Mouse (Mus musculus): ENCODE data around the gene Rock2. TPM values are rescaled to one million over a fixed set of nuclear protein-coding genes. Genes with fewer than 3 reads are reported as not detected.

Gene Rock2
- polyA plus RNA-seq, 1 experiment, result 14.4 TPM

DNA sequence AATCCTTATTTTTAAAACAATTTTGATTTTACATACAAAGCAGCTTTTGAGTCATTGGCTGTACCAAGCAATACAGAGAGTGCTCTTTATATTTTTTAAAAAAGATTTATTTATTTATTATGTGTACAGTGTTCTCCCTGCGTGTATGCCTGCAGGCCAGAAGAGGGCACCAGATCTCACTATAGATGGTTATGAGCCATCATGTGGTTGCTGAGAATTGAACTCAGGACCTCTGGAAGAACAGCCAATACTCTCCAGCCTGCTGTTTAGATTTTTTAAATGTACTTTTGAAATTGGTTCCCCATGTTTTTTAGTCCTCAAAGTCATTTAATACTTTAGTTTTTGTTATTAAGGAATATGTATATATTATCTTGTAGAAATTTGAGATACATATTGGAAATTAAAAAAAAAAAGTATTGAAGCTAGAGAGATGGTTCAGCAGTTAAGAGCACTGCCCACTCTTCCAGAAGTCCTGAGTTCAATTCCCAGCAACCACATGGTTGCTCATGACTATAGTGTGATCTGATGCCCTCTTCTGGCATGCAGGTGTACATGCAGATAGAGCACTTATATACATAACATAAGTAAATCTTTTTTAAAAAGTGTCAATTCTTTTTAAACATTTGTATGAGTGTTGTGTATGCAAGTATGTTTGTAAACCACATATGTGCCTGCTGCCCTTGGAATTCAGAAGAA lies 13.4 kb downstream of the Rock2 start:
- peaks cover 100% of the 10 kb centered on the region for H3K79me2 ChIP-seq (ENCODE audit: control insufficient read depth, insufficient read depth)
- H3K36me3 ChIP-seq (ENCODE audit: control insufficient read depth, insufficient read depth), result no peaks in the 10 kb centered on the region
- H3ac ChIP-seq (ENCODE audit: control insufficient read depth, insufficient read length), result no peak overlapping the region
- no peak for TF ChIP-seq USF1 (IDR thresholded peaks at IDR 0.05; ENCODE audit: low read depth)
- TF ChIP-seq MYOD1 (IDR thresholded peaks at IDR 0.05; ENCODE audit: control insufficient read depth in 1 of 3, insufficient read length in 2 of 3, low read depth in 2 of 3), result no peak
- TF ChIP-seq SRF (IDR thresholded peaks at IDR 0.05; ENCODE audit: control insufficient read depth, insufficient read length, low read depth), result no peak
- no peak for TF ChIP-seq POLR2AphosphoS2 (IDR thresholded peaks at IDR 0.05; ENCODE audit: insufficient read length, low read depth)
- no peak for TF ChIP-seq CEBPB (IDR thresholded peaks at IDR 0.05; ENCODE audit: insufficient read depth, poor library complexity, severe bottlenecking)
- no peak for TF ChIP-seq TCF12 (IDR thresholded peaks at IDR 0.05; ENCODE audit: insufficient read depth, poor library complexity, severe bottlenecking)
- no peak for TF ChIP-seq MYOG (IDR thresholded peaks at IDR 0.05; ENCODE audit: control insufficient read depth in 1 of 3, insufficient read depth in 1 of 3, insufficient read length in 2 of 3, low read depth in 2 of 3)
- TF ChIP-seq MAX (IDR thresholded peaks at IDR 0.05; ENCODE audit: low read depth), result no peak
- no peak for TF ChIP-seq REST (IDR thresholded peaks at IDR 0.05; ENCODE audit: insufficient read depth, insufficient read length)
- no peak for TF ChIP-seq TCF3 (IDR thresholded peaks at IDR 0.05; ENCODE audit: insufficient read length, low read depth)
- TF ChIP-seq POLR2A (IDR thresholded peaks at IDR 0.05; ENCODE audit: insufficient read length, low read depth), result no peak
- TF ChIP-seq E2F4 (IDR thresholded peaks at IDR 0.05; ENCODE audit: insufficient read depth), result no peak
- no peaks in the 10 kb centered on the region for H3K27me3 ChIP-seq (ENCODE audit: control insufficient read depth, insufficient read depth, insufficient read length)
- H3K4me3 ChIP-seq, result no peak overlapping the region
- H3K4me2 ChIP-seq (ENCODE audit: low read depth), result no peak overlapping the region

- Histone ChIP-seq H3K27me3 (ENCODE audit: control insufficient read depth, insufficient read depth, insufficient read length) (no peaks in the 10 kb centered on the region), H3K4me2 (ENCODE audit: low read depth) (no peak overlapping the region), H3K4me3 (no peak overlapping the region), H3ac (ENCODE audit: control insufficient read depth, insufficient read length) (no peak overlapping the region), H3K79me2 (ENCODE audit: control insufficient read depth, insufficient read depth) (peaks cover 100% of the 10 kb centered on the region), H3K36me3 (ENCODE audit: control insufficient read depth, insufficient read depth) (no peaks in the 10 kb centered on the region)
- TF ChIP-seq TCF12 (IDR thresholded peaks at IDR 0.05; ENCODE audit: insufficient read depth, poor library complexity, severe bottlenecking) (no peak), CEBPB (IDR thresholded peaks at IDR 0.05; ENCODE audit: insufficient read depth, poor library complexity, severe bottlenecking) (no peak), MYOG (IDR thresholded peaks at IDR 0.05; ENCODE audit: control insufficient read depth in 1 of 3, insufficient read depth in 1 of 3, insufficient read length in 2 of 3, low read depth in 2 of 3) (no peak), POLR2AphosphoS2 (IDR thresholded peaks at IDR 0.05; ENCODE audit: insufficient read length, low read depth) (no peak), MAX (IDR thresholded peaks at IDR 0.05; ENCODE audit: low read depth) (no peak)
Observed at GRCm38 (mm10) chr12:16911524-16911923, 16.8 kb downstream of the Rock2 start.

DNA sequence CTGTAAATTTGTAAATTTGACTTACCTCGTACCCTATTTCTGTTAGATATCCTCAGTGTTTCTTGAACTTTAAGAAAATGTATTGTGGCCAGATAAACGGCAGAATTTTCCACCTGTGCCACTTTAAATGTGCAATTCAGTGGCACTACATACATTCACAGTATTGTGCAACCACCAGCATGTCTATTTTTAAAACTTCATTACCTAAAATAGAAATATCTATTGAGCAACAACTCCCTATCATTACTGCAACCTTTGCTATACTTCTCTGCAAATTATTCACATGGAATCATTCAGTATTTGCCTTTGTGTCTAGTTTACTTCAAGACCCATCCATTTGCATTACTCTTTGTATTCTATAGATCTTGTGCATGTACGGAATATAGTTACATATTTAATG lies 17.9 kb downstream of the Rock2 start:
- Histone ChIP-seq H3K79me2 (ENCODE audit: control insufficient read depth, insufficient read depth) (peaks cover 100% of the 10 kb centered on the region), H3K36me3 (ENCODE audit: control insufficient read depth, insufficient read depth) (no peaks in the 10 kb centered on the region), H3K4me3 (no peak overlapping the region), H3K4me2 (ENCODE audit: low read depth) (no peak overlapping the region), H3K27me3 (ENCODE audit: control insufficient read depth, insufficient read depth, insufficient read length) (no peaks in the 10 kb centered on the region), H3ac (ENCODE audit: control insufficient read depth, insufficient read length) (no peak overlapping the region)
- TF ChIP-seq CEBPB (IDR thresholded peaks at IDR 0.05; ENCODE audit: insufficient read depth, poor library complexity, severe bottlenecking) (peak; percentile 66), POLR2A (IDR thresholded peaks at IDR 0.05; ENCODE audit: insufficient read length, low read depth) (no peak)

DNA sequence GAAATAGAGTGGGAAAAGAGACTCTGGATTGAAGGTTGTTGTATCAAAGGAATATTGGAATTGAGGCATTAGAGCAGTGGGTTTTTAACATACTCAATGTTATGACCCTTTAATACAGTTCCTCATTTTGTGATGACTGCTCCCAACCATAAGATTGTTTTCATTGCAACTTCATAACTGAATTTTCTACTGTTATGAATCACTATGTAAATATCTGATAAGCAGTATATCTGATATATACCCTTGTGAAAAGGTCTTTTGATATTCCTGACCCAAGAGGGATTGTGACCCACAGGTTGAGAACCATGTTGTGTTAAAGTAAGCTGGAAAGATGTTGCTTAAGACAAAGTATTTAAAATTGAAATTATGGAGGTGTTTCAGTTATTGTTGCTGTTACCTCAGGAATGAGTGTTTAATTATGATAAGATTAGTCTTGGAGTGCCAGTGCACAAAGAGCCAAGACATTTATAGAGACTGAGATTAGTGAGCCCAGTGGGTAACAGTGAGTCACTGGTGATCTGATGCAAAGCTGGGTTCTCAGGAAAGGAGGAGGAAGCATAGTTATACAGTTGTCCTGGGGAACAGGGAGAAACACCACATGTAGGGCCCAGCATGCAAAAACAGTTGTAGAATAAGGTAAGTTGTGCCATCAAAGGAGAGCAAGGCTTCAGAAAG lies 25.6 kb downstream of the Rock2 start:
- Histone ChIP-seq H3K79me2 (ENCODE audit: control insufficient read depth, insufficient read depth) (peaks cover 95% of the 10 kb centered on the region), H3K4me3 (no peak overlapping the region), H3ac (ENCODE audit: control insufficient read depth, insufficient read length) (no peak overlapping the region), H3K4me2 (ENCODE audit: low read depth) (peak overlapping the region; percentile 54), H3K27me3 (ENCODE audit: control insufficient read depth, insufficient read depth, insufficient read length) (no peaks in the 10 kb centered on the region), H3K36me3 (ENCODE audit: control insufficient read depth, insufficient read depth) (no peaks in the 10 kb centered on the region)
- no peak for TF ChIP-seq POLR2A (IDR thresholded peaks at IDR 0.05; ENCODE audit: insufficient read length, low read depth)
- TF ChIP-seq CEBPB (IDR thresholded peaks at IDR 0.05; ENCODE audit: insufficient read depth, poor library complexity, severe bottlenecking), result peak; percentile 54; the same call in 1 of the 2 replicates

- no peak overlapping the region for H3ac ChIP-seq (ENCODE audit: control insufficient read depth, insufficient read length)
- no peak for TF ChIP-seq MAX (IDR thresholded peaks at IDR 0.05; ENCODE audit: low read depth)
- TF ChIP-seq MYOD1 (IDR thresholded peaks at IDR 0.05; ENCODE audit: control insufficient read depth in 1 of 3, insufficient read length in 2 of 3, low read depth in 2 of 3), result peak in 1 of 3 experiments; percentile 59
- peaks cover 8% of the 10 kb centered on the region for H3K36me3 ChIP-seq (ENCODE audit: control insufficient read depth, insufficient read depth)
Observed at GRCm38 (mm10) chr12:16927889-16928288, 33.2 kb downstream of the Rock2 start.

More at GRCm38 (mm10) chr12:16927889-16928288, 33.2 kb downstream of the Rock2 start:
- Histone ChIP-seq H3K27me3 (ENCODE audit: control insufficient read depth, insufficient read depth, insufficient read length) (no peaks in the 10 kb centered on the region), H3K4me2 (ENCODE audit: low read depth) (no peak overlapping the region), H3K79me2 (ENCODE audit: control insufficient read depth, insufficient read depth) (peaks cover 94% of the 10 kb centered on the region), H3K4me3 (no peak overlapping the region)
